Mouse (Mus musculus) bone marrow, adult 2 months (tissue): Measurements from ENCODE around the gene Olfm1.

ENCODE experiments used
- CTCF ChIP-seq: fragments of 200-500 bp; IDR thresholded peaks from 2 replicates; pipeline ENCODE4 v1.5.1; 2011; ENCODE audit warnings: low read length, control low read depth; ENCODE audit not compliant: control insufficient read depth, insufficient read depth
- POLR2A ChIP-seq: fragments of 200-500 bp; IDR thresholded peaks from 2 replicates; pipeline ENCODE4 v1.6.1; 2011; ENCODE audit warnings: low read depth, mild to moderate bottlenecking, control low read depth, low read length, borderline replicate concordance; ENCODE audit not compliant: control insufficient read depth

GRCm38 (mm10) chr2:28256029-28256428 lies 63.2 kb downstream of the Olfm1 start:
- TF ChIP-seq CTCF (no peak), POLR2A (no peak)
